Mouse (Mus musculus) bone marrow macrophage, adult 2 months (primary cell): Measurements from ENCODE around the gene Sox5.

Experiments used
- CTCF ChIP-seq: IDR thresholded peaks from 2 replicates; pipeline ENCODE4 v1.5.1; 2012; ENCODE audit warnings: low read depth, mild to moderate bottlenecking, low read length, moderate library complexity
- POLR2A ChIP-seq: IDR thresholded peaks from 2 replicates; pipeline ENCODE4 v1.6.1; 2012; ENCODE audit warnings: mild to moderate bottlenecking, low read depth, low read length, borderline replicate concordance

DNA sequence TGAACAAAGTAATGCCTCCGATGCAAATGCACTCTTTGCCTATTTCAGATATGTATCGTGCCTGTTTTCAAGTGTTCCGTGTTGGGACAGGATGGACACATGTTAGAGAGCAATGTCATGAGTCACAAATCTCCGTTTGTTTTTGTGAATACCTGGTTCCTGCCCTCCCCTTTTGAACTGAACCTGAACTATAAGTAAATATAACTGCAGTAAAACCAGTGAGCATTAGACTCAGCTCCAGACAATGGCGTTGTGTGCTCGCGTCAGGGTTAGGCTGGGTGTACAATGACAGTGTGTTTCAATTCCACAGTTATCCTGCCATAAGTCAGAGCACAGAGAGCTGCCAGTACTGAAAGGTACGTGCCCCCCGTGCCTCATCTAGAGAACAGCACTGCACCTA lies 739.8 kb downstream of the Sox5 start:
- no peak for TF ChIP-seq POLR2A
- TF ChIP-seq CTCF: no peak
